Mouse (Mus musculus): Measurements from ENCODE around the gene Hspb2.

GRCm38 (mm10) chr9:50724661-50725330 lies 27.4 kb downstream of the Hspb2 start:
- TF ChIP-seq EP300 (IDR thresholded peaks at IDR 0.05) = no peak
- TF ChIP-seq CTCF (IDR thresholded peaks at IDR 0.05) = no peak

Data from lung, postnatal 0 days (tissue).